Mouse (Mus musculus): ENCODE measurements around the gene Mrpl19.

Mrpl19 gene

DNA sequence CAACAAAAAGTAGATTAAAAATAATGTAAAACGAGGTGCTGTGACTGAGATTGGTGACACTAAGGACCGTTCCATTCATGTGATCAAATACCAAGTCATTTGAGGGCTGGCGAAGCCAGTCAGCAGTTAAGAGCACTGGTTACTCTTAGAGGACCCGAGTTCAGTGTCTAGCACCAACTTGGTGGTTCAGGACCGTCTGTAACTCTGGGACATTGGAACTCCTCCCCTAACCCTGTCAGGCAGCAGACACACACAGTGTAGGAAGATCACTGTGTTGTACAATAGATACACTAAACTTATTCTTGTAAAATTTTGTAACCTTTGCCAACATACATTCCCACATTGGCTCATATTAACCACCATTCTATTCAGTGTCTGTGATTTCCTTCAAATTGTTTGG lies 41.5 kb downstream of the Mrpl19 start:
- DNase-seq: no peak

DNA sequence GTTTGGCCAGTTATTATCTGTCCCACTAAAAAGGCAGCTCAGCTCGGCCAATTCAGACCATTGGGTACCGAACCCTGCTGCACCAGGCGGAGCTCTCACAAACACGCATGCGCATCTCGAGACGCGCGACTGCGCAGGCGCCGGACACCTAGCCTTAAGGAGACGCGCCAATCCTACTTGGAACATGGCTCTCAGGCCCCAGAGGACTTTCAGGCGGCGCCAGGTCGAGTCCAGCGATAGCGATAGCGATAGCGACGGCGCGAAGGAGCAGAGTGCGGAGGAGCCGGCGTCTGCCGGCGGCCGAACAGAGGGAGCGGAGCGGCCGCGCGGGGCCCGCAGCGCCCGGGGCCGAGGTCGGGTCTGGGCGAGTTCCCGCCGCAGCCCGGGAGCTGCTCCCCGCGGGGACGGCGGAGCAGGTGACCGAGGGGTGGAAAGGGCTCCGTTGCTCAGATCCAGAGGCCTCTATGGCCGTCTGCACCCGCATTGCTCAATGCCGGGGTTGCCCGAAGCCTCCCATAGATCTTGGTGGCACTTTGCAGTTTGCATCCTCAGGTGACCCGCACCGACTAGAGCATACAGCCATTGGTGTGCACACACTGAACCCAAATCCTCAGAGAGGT lies 42.1 kb downstream of the Mrpl19 start, which contains the start of gene Gcfc2:
Gene Gcfc2 (plus strand): TSS at position 147 of the 620 bp plus-strand sequence.
- DNase-seq: peak; percentile 91

DNA sequence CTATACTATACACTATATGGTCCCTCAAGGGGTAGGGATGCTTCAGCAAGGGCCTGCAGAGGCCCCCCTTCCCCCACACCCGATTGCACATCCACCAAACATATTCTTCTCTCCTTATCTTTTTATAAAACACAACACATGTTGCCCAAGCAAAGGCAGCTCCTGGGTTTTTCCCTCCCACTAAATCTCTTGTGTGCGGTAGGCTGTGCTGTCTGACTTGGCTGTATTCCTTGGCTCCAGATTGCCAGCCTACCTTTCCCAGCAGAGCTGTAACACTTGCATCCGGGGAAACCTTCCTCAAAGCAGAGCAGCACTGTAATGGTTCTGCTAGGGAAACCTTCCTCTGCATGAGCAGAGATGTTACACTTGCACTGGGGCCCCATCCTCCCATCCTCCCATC lies 53.6 kb downstream of the Mrpl19 start:
- DNase-seq: peak; percentile 76

DNA sequence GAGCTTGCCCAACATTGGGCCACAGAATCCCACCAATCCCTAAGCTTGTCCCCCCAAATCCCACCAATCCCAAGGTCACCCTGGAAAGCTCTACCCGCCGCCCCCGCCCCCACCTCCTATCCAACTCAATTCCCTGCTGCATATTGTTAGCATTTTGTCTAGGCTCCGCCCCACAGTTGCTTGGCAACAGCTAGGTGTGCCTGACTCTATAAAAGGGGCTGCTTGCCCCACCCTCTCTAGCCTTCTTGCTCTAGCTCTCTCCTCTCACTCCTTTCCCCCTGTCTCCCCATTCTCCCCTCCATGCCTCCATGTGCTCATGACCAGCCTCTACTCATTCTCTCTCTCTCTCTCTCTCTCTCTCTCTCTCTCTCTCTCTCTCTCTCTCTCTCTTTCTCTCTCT lies 54.0 kb downstream of the Mrpl19 start:
- no peak for DNase-seq

DNA sequence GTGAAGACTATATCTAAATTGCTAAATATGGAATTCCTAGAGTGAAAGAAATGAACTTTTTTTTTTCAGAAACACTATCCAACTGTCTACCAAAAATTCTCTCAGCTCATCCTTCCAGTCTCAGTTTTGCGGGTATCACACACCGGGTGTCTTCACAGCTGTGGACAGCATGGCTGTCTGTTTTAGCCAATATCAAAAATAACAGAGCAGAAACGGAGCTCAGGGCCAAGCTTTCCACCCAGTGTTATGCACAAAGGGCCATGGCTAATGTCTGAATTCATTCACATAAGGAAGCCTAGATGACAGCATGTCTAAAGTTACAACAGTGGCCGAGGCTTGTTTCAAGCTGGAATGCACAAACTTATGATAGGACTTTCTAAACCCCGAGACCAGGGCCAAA lies 54.5 kb downstream of the Mrpl19 start:
- DNase-seq: no peak

DNA sequence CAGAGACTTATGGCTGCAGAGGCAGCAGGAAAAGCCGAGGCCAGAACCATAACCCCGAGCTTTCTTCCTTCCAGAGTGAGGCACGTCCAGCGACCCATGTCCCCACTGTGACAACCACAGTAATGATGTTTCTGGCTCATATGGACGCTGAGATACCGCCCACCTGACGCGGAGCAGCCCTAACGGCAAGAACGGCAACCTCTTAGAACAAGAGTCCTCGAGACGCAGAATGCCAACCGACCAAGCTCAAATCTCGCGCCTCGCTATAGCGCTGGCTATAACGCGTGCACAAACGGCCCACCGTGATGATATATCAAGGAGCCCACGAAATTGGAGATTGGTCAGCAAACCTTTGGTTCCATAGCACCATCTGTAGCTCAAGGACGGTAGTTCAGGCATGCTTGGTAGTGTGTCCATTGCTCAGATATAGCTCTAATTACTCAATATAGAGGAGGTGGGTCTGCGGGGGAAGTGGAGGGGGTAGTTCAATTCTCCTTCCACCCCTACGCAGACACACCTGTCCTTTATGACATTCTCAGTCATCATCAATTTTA lies 55.4 kb downstream of the Mrpl19 start:
- no peak for DNase-seq
